Mouse (Mus musculus): ENCODE measurements around the gene Crtc2.

- no peak for TF ChIP-seq CTCF (IDR thresholded peaks at IDR 0.05; ENCODE audit: insufficient read depth, low read depth, low read length)
- no peak for TF ChIP-seq POLR2A (IDR thresholded peaks at IDR 0.05; ENCODE audit: insufficient read depth, low read depth, low read length)
Measured at GRCm38 (mm10) chr3:90278211-90278610, 24.2 kb downstream of the Crtc2 start.
